Mouse (Mus musculus): ENCODE results near the gene Scube3.

The Scube3 gene

DNA sequence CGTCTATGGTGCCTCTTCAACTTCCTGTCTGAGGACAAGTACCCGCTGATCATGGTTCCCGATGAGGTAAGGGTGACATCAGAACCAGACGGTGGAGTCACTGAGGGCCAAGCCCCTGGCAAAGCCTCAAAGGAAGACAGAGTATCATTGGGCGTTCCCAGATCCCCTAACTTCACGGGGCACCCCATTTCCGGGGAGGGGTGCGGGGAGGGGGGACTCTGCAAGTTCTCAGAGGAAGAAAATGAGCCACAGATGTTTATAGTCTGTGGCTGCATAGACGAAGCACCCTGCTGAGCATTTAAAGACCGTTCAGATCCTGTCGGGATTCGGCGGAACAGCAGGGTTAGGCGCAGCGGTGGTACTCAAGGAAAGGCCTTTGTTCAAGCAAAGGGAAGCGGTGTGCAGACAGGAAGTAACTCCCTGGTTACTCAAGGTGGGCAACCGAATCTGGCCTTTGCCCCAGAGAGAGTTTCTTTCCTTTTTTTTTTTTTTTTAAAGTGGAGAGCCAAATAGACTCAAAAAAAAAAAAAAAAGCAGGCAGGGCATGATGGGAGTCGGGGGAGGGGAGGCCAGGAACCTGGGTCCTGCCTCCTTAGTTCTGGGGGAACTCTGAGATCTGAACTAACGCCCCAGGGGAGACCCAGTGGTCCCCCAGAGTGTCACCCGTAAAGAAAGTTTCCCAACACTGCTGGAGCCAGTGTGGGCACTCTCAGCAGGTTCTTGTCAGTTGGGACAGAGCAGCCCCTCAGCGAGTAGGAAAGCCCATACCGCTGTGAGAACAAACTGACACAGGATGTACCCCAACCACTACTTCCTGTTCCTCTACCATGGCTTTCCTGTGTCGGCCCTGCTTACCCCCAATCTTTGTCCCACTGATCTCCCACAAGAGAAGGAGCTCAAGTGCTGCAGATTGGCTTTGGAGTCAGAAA is 76.0 kb downstream of the Scube3 start:
- peak; percentile 93 for DNase-seq (ENCODE audit: low read depth, low spot score)

GRCm38 (mm10) chr17:28222463-28222862 is 80.5 kb downstream of the Scube3 start:
- DNase-seq (ENCODE audit: low read depth, low spot score): peak; percentile 75

DNA sequence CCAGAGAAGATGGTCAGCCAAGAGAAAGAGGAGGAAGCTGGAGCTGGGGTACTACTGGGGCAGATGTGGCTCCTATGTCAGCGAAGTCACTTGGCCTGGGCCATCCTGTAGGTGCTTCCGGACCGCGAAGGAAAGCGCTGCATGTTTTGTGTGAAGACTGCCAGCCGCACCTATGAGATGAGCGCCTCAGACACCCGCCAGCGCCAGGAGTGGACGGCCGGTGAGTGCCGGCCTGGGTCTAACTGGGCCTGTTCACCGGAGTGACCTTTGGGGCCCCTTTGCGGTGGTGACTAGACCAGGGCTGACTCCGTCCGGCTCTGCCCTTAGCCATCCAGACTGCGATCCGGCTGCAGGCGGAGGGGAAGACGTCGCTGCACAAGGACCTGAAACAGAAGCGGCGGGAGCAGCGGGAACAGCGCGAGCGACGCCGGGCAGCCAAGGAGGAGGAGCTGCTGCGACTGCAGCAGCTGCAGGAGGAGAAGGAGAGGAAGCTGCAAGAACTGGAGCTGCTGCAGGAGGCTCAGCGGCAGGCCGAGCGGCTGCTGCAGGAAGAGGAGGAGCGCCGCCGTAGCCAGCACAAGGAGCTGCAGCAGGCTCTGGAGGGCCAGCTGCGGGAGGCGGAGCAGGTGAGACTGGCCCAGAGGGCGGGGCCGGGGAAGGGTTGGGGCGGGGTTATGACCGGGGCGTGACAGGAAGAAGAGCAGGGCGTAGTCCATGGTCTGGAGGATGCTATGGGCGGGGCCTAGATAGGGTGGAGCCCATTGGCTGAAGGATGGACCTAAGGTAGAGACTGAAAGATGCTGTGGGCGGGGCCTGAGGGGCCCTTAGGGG is 81.8 kb downstream of the Scube3 start:
- DNase-seq (ENCODE audit: low read depth, low spot score): peak; percentile 99

Data from ES-CJ7 (cell line).